Mouse (Mus musculus) liver, embryonic 14.5 days (tissue): ENCODE measurements at regions not wholly inside any gene's neighbourhood (a gene's known extent, or its start where the extent isn't known, plus 50 kb on each side); places are given as distances from the start of the nearest gene placed in this dataset.

Experiments
- CTCF ChIP-seq: IDR thresholded peaks from 2 replicates; pipeline ENCODE4 v1.5.1; 2016; ENCODE audit warnings: antibody characterized with exemption, low read depth, control low read depth
- EP300 ChIP-seq: IDR thresholded peaks from 2 replicates; pipeline ENCODE4 v1.6.1; 2016; ENCODE audit warnings: antibody characterized with exemption, low read depth

GRCm38 (mm10) chr15:67792822-67793221, 1292.1 kb upstream of the Lrrc6 start:
- TF ChIP-seq CTCF (no peak), EP300 (no peak)
